Mouse (Mus musculus): ENCODE measurements around the gene Sgsm3.

GRCm38 (mm10) chr15:81000419-81001138 lies 23.0 kb downstream of the Sgsm3 start:
- TF ChIP-seq REST (IDR thresholded peaks at IDR 0.05; ENCODE audit: insufficient read depth, insufficient read length) (no peak), POLR2A (IDR thresholded peaks at IDR 0.05; ENCODE audit: insufficient read length, low read depth) (no peak), USF1 (IDR thresholded peaks at IDR 0.05; ENCODE audit: low read depth) (no peak), MAX (IDR thresholded peaks at IDR 0.05; ENCODE audit: low read depth) (no peak), TCF12 (IDR thresholded peaks at IDR 0.05; ENCODE audit: insufficient read depth, poor library complexity, severe bottlenecking) (no peak), MYOD1 (IDR thresholded peaks at IDR 0.05; ENCODE audit: control insufficient read depth in 1 of 3, insufficient read length in 2 of 3, low read depth in 2 of 3) (no peak)

All from myocyte (in vitro differentiated cells).